Mouse (Mus musculus) MEL (cell line): ENCODE results near the gene Btbd11.

Experiments
- CTCF ChIP-seq, 3 experiments: IDR thresholded peaks in 2 of 3; conservative IDR thresholded peaks in 1 of 3; 2 replicates each; pipeline ENCODE4 v1.5.1; 2011 to 2012; ENCODE audit warnings: low read length in 3 of 3, low read depth in 2 of 3, mild to moderate bottlenecking in 2 of 3, improper control_type of control experiment in 1 of 3, inconsistent platforms in 1 of 3, mixed read lengths in 1 of 3, moderate library complexity in 1 of 3; ENCODE audit not compliant: control insufficient read depth in 1 of 3, insufficient read depth in 1 of 3, poor library complexity in 1 of 3, severe bottlenecking in 1 of 3
- KAT2A ChIP-seq: conservative IDR thresholded peaks from 2 replicates; pipeline ENCODE4 v1.6.1; 2012; ENCODE audit warnings: low read depth, low read length, improper control_type of control experiment, inconsistent platforms
- MEF2A ChIP-seq: IDR thresholded peaks from 2 replicates; pipeline ENCODE4 v1.6.1; 2014; ENCODE audit warnings: low read depth, mild to moderate bottlenecking, inconsistent platforms, low read length, improper control_type of control experiment; ENCODE audit not compliant: poor library complexity, insufficient replicate concordance, severe bottlenecking; ENCODE audit errors: extremely low read depth
- POLR2A ChIP-seq, 2 experiments: IDR thresholded peaks; 2 replicates each; pipeline ENCODE4 v1.6.1; 2011 to 2012; ENCODE audit warnings: low read length in 2 of 2, mild to moderate bottlenecking in 2 of 2, control low read depth in 1 of 2, improper control_type of control experiment in 1 of 2, low read depth in 1 of 2, moderate library complexity in 1 of 2; ENCODE audit not compliant: control insufficient read depth in 1 of 2, insufficient read depth in 1 of 2, poor library complexity in 1 of 2
- RCOR1 ChIP-seq: IDR thresholded peaks from 2 replicates; pipeline ENCODE4 v1.6.1; 2012; ENCODE audit warnings: low read depth, mild to moderate bottlenecking, inconsistent platforms, low read length, improper control_type of control experiment
- SIN3A ChIP-seq: IDR thresholded peaks from 2 replicates; pipeline ENCODE4 v1.6.1; 2012; ENCODE audit warnings: low read length, improper control_type of control experiment, inconsistent platforms
- SMC3 ChIP-seq: IDR thresholded peaks from 2 replicates; pipeline ENCODE4 v1.6.1; 2011; ENCODE audit warnings: low read depth, low read length, improper control_type of control experiment
- TBP ChIP-seq: IDR thresholded peaks from 2 replicates; pipeline ENCODE4 v1.8.0; 2011; ENCODE audit warnings: low read depth, low read length, improper control_type of control experiment
- USF1 ChIP-seq: IDR thresholded peaks from 2 replicates; pipeline ENCODE4 v1.6.1; 2014; ENCODE audit warnings: low read depth, mild to moderate bottlenecking, inconsistent platforms, low read length, improper control_type of control experiment, moderate library complexity
- USF2 ChIP-seq, 2 experiments: IDR thresholded peaks; 2 replicates each; pipeline ENCODE4 v1.6.1; 2011 to 2012; ENCODE audit warnings: improper control_type of control experiment in 2 of 2, low read length in 2 of 2, borderline replicate concordance in 1 of 2, inconsistent platforms in 1 of 2, low read depth in 1 of 2, mild to moderate bottlenecking in 1 of 2; ENCODE audit not compliant: insufficient read depth in 1 of 2

- no peak for TF ChIP-seq RCOR1
- TF ChIP-seq SMC3 = no peak
- no peak for TF ChIP-seq CTCF (IDR thresholded peaks at IDR 0.05 in 2 of 3, conservative IDR thresholded peaks at IDR 0.05 in 1 of 3; ENCODE audit: control insufficient read depth in 1 of 3, insufficient read depth in 1 of 3, low read depth in 2 of 3, low read length in 3 of 3, poor library complexity in 1 of 3, severe bottlenecking in 1 of 3)
- TF ChIP-seq POLR2A (IDR thresholded peaks at IDR 0.05; ENCODE audit: control insufficient read depth in 1 of 2, insufficient read depth in 1 of 2, low read depth in 1 of 2, low read length in 2 of 2, poor library complexity in 1 of 2) = no peak
- TF ChIP-seq SIN3A = no peak
- no peak for TF ChIP-seq MEF2A
- no peak for TF ChIP-seq KAT2A
- no peak for TF ChIP-seq USF2 (IDR thresholded peaks at IDR 0.05; ENCODE audit: borderline replicate concordance in 1 of 2, insufficient read depth in 1 of 2, low read depth in 1 of 2, low read length in 2 of 2)
- no peak for TF ChIP-seq TBP
- no peak for TF ChIP-seq USF1
These were observed 155.4 kb downstream of the Btbd11 start for GRCm38 (mm10) chr10:85541892-85542630.
